Mouse (Mus musculus) right cerebral cortex, adult 2 months (tissue): ENCODE measurements around the gene Gm11037.

Source experiments
- DNase-seq, 2 experiments: peaks; one replicate each; pipeline ENCODE4 v3.0.0; 2021 to 2022; ENCODE audit warnings: low spot score in 2 of 2

Gene Gm11037

GRCm38 (mm10) chr2:131148353-131149253 lies 15.3 kb downstream of the Gm11037 start:
- DNase-seq: no peak

GRCm38 (mm10) chr2:131149254-131149578 lies 15.9 kb downstream of the Gm11037 start:
- no peak for DNase-seq

- no peak for DNase-seq
Measured at GRCm38 (mm10) chr2:131152166-131152730, 19.0 kb downstream of the Gm11037 start.

GRCm38 (mm10) chr2:131154036-131154435 lies 20.7 kb downstream of the Gm11037 start:
- no peak for DNase-seq

- DNase-seq: no peak
Measured at GRCm38 (mm10) chr2:131156987-131157386, 23.7 kb downstream of the Gm11037 start.

GRCm38 (mm10) chr2:131159491-131159910 lies 26.2 kb downstream of the Gm11037 start:
- peak in 1 of 2 experiments; percentile 33 for DNase-seq

GRCm38 (mm10) chr2:131159938-131160581 lies 26.8 kb downstream of the Gm11037 start, which contains the start of gene 1700037H04Rik:
1700037H04Rik (minus strand) TSS chr2:131160081.
- peak; percentile 95 to 98 for DNase-seq

GRCm38 (mm10) chr2:131160671-131161111 lies 27.4 kb downstream of the Gm11037 start:
- DNase-seq: peak; percentile 30 to 39

GRCm38 (mm10) chr2:131163924-131164323 lies 30.6 kb downstream of the Gm11037 start:
- no peak for DNase-seq

GRCm38 (mm10) chr2:131166172-131166571 lies 32.9 kb downstream of the Gm11037 start:
- no peak for DNase-seq

- DNase-seq: no peak
Measured at GRCm38 (mm10) chr2:131167984-131168383, 34.7 kb downstream of the Gm11037 start.

GRCm38 (mm10) chr2:131168914-131169313 lies 35.6 kb downstream of the Gm11037 start:
- no peak for DNase-seq

- no peak for DNase-seq
Measured at GRCm38 (mm10) chr2:131170936-131171335, 37.6 kb downstream of the Gm11037 start.

GRCm38 (mm10) chr2:131171401-131172104 lies 38.3 kb downstream of the Gm11037 start:
- DNase-seq: peak; percentile 65 to 74

- DNase-seq: no peak
Measured at GRCm38 (mm10) chr2:131172322-131172721, 39.0 kb downstream of the Gm11037 start.

- DNase-seq: peak; percentile 75 to 82
Measured at GRCm38 (mm10) chr2:131174700-131175099, 41.4 kb downstream of the Gm11037 start.

GRCm38 (mm10) chr2:131175286-131175944 lies 42.1 kb downstream of the Gm11037 start:
- DNase-seq: no peak

- no peak for DNase-seq
Measured at GRCm38 (mm10) chr2:131175945-131176309, 42.6 kb downstream of the Gm11037 start.

GRCm38 (mm10) chr2:131176491-131176890 lies 43.2 kb downstream of the Gm11037 start:
- DNase-seq: no peak

GRCm38 (mm10) chr2:131177932-131178331 lies 44.6 kb downstream of the Gm11037 start:
- DNase-seq: no peak

GRCm38 (mm10) chr2:131178828-131179245 lies 45.5 kb downstream of the Gm11037 start:
- no peak for DNase-seq
